Mouse (Mus musculus) heart, postnatal 0 days (tissue): ENCODE results near the gene Scfd2.

Source experiments
- CTCF ChIP-seq: IDR thresholded peaks from 2 replicates; pipeline ENCODE4 v1.5.1; 2016; ENCODE audit warnings: antibody characterized with exemption, control low read depth, low read depth
- EP300 ChIP-seq: IDR thresholded peaks from 2 replicates; pipeline ENCODE4 v1.6.1; 2016; ENCODE audit warnings: antibody characterized with exemption, low read depth

DNA sequence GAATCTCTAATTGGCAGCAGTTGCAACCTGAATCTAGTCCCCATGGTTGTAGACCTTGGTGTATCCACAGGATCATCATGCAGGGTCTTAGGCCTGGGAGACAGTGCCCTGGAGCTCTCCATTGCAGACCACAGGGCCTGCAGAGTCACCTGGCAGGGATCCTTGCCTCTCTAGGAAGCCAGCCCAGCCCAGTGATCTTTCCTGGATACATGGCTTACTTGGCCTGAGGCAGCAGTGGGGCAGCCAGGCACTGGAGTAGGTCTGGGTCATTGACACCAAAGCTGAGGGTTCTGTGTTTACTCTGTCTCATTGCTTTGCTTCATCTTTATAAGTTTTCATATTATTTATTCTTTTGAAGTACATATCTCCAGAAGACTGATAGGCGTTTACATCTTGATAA is 29.6 kb upstream of the Scfd2 start:
- TF ChIP-seq CTCF (no peak), EP300 (no peak)
